ENCODE assay signal across 10 mouse cellular contexts in the genomic region with DNA sequence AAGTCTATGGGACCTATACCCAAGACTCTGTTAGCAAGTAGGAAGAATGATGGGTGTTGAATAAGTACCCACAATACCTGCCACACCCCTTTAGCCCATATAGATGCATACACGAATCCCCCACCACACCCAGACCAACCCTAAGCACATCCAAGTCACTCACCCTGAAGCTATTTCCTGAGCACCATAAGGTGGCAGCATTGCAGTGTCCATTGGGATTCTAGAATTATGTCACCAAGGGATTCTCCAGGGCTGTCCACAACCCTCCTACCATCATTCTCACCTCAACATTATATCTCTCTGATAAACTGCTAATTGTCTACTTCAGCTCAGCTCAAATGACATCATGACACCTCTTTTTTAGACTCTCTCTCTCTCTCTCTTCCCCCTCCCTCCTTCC. TPM values are rescaled to one million over a fixed set of nuclear protein-coding genes. Genes with fewer than 3 reads are reported as not detected.
DNase-seq lines count a peak whose midpoint lies in the region; ATAC-seq and TF ChIP-seq lines count a peak whose summit lies in the region.
"Had no signal": no experiment of that assay in that cellular context is flagged by ENCODE, and none has a peak within 500 bp of the region (broad histone marks: within the 10 kb centered on the region; RNA-seq: fewer than 3 reads in every experiment).

No protein-coding gene starts in this region.

- no peak overlapping the region for H3K27ac ChIP-seq in gastrocnemius, adult 2 months
- H3K27ac ChIP-seq in thymus, adult 2 months (ENCODE audit: control insufficient read depth, insufficient read depth, low read length): no peak overlapping the region
- H3K27ac ChIP-seq: neural tube, embryonic 15.5 days had no signal

- no peaks in the 10 kb centered on the region for H3K4me1 ChIP-seq in thymus, adult 2 months (replicated peaks; ENCODE audit: control insufficient read depth, insufficient read depth, low read length)
- H3K4me1 ChIP-seq: neural tube, embryonic 15.5 days had no signal

- H3K4me3 ChIP-seq in gastrocnemius, adult 2 months: no peak overlapping the region
- H3K4me3 ChIP-seq in thymus, adult 2 months (ENCODE audit: control insufficient read depth, insufficient read depth, low read length): no peak overlapping the region
- H3K4me3 ChIP-seq: erythroblast, embryonic 14.5 days; neural tube, embryonic 15.5 days had no signal

- intact Hi-C loops in gastrocnemius, adult 2 months (cut with DNase I): loop anchor here (2.0 kb wide), 1 partner anchor 140 kb away; no protein-coding TSS in a partner anchor

- WGBS in thymus, adult 2 months: 41% methylated on average over 1 of the region's 1 CpGs

- no peak for TF ChIP-seq POLR2A in thymus, adult 2 months (IDR thresholded peaks at IDR 0.05; ENCODE audit: control insufficient read depth, extremely low read depth, insufficient read depth, low read length, poor library complexity)

- peak; percentile 63 for TF ChIP-seq CTCF in gastrocnemius, adult 2 months (IDR thresholded peaks at IDR 0.05)
- no peak for TF ChIP-seq CTCF in thymus, adult 2 months (IDR thresholded peaks at IDR 0.05; ENCODE audit: borderline replicate concordance, control insufficient read depth, extremely low read depth, insufficient read depth, low read length, poor library complexity)

- no peak for DNase-seq in gastrocnemius, adult 2 months
- no peak for DNase-seq in gastrocnemius, postnatal 25 days
- DNase-seq in thymus, adult 2 months: peak; percentile 3
- DNase-seq in thymus, postnatal 25 days: no peak
- DNase-seq in kidney, adult 8-10 months: peak; percentile 28 to 36
- no peak for DNase-seq in cerebellum, postnatal 36 days
- no peak for DNase-seq in thymus, postnatal 36 days

- H3K36me3 ChIP-seq in thymus, adult 2 months (ENCODE audit: control insufficient read depth, insufficient read depth, low read length): no peaks in the 10 kb centered on the region
- H3K36me3 ChIP-seq: neural tube, embryonic 15.5 days had no signal

- ATAC-seq in activated CD4-positive, CD25-positive, alpha-beta regulatory T cell, adult 4 months: no peak

- H3K27me3 ChIP-seq in thymus, adult 2 months (ENCODE audit: control insufficient read depth, insufficient read depth, low read length): no peaks in the 10 kb centered on the region
- H3K27me3 ChIP-seq: neural tube, embryonic 15.5 days had no signal

RNA-seq across cellular contexts. Expression of a gene that starts 15.7 kb away (rescaled TPM):
- total RNA-seq in gastrocnemius, adult 2 months (2021): under 1 TPM; 0.59 to 0.64 TPM
- total RNA-seq in gastrocnemius, postnatal 25 days (2021): under 1 TPM; 0.27 to 0.54 TPM
- polyA plus RNA-seq in thymus, adult 2 months (2012; rRNA removed): 12.2 and 14.1 TPM in 2 replicates
- not detected for polyA plus RNA-seq in activated CD4-positive, CD25-positive, alpha-beta regulatory T cell, adult 4 months (2017; shearing (Covaris generic))
- polyA plus RNA-seq: erythroblast, embryonic 14.5 days had no signal

Comparison
In these comparisons a context has a peak if more than half of its experiments do, and no peak if none do; other contexts are left out.
1. DNase-seq: peak in thymus, adult 2 months (single experiment) and kidney, adult 8-10 months (2 of 2); none in gastrocnemius, adult 2 months (single experiment), gastrocnemius, postnatal 25 days (single experiment), thymus, postnatal 25 days (single experiment), cerebellum, postnatal 36 days (0 of 2) and thymus, postnatal 36 days (0 of 2).